In the genomic region with DNA sequence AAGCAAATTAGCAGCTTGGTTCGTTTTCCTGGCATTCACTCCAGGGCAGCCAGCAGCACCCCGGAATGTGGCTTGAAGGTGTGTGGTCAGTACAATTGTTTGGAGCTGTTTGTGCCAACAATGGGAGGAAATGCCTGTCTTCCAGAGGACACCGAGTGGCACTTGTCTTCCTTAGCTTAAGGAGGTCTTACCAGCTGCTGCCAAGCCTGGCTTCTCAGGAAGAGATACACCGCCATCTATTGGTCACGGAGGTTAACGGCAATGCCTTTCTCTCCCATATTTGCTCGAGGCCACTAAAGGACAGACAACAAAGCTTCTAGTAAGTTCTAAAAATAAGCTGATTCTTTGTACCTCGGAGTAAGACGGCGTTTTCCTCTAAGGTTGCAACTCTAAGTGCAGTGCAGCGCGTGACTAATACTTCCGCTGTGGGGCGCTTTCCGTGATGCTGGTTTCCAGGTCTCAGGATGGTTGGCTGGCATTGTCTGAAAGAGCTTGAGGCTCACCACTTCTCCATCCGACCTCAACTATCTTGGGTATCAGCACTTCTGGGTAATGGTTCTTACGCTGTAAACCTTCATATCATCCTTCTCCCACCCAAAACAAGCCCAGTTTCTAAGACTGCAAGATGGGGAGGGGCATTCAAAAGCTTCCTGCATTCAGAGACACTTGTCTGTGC, we compare ENCODE assay signal across 8 mouse cellular contexts.
DNase-seq lines count a peak whose midpoint lies in the region; ATAC-seq and TF ChIP-seq lines count a peak whose summit lies in the region.

No protein-coding gene starts in this region.

- H3K27ac ChIP-seq in MEL (ENCODE audit: control insufficient read depth, low read depth, low read length): no peak overlapping the region
- H3K27ac ChIP-seq in hindbrain, embryonic 12.5 days: peak overlapping the region; percentile 78

- TF ChIP-seq POLR2A in MEL (IDR thresholded peaks at IDR 0.05; ENCODE audit: control insufficient read depth in 1 of 2, insufficient read depth in 1 of 2, low read depth in 1 of 2, low read length in 2 of 2, poor library complexity in 1 of 2): no peak

- H3K4me2 ChIP-seq in hindbrain, embryonic 12.5 days (replicated peaks): peak overlapping the region; percentile 59

- peak; percentile 85 for DNase-seq in MEL (ENCODE audit: low read depth, low spot score)
- DNase-seq in cerebellum, adult 9-10 months: peak; percentile 69
- DNase-seq in frontal cortex, postnatal 10 days (ENCODE audit: low spot score in 2 of 2): peak; percentile 78 to 83
- peak; percentile 88 to 95 for DNase-seq in layer of hippocampus, postnatal 14 days (ENCODE audit: low spot score in 2 of 2)
- peak; percentile 89 for DNase-seq in lung, postnatal 10 days
- peak; percentile 60 for DNase-seq in ovary, postnatal 36 days (ENCODE audit: low spot score)
- DNase-seq in thymus, postnatal 14 days: peak; percentile 58

- H3K9ac ChIP-seq in MEL (ENCODE audit: control insufficient read depth, low read depth, low read length, poor library complexity, severe bottlenecking): no peak overlapping the region
- peak overlapping the region; percentile 15; the same call in 1 of the 2 replicates for H3K9ac ChIP-seq in hindbrain, embryonic 12.5 days

- H3K27me3 ChIP-seq in MEL (ENCODE audit: control insufficient read depth in 1 of 2, insufficient read depth in 2 of 2, low read length in 2 of 2): peaks cover 6 to 7% of the 10 kb centered on the region in 2 experiments; a peak in 3 of 4 replicates
- peaks cover 10% of the 10 kb centered on the region; the same call in 1 of the 2 replicates for H3K27me3 ChIP-seq in hindbrain, embryonic 12.5 days

- peaks cover 0 to 5% of the 10 kb centered on the region in 2 experiments; a peak in 1 of 4 replicates for H3K4me1 ChIP-seq in MEL (ENCODE audit: control insufficient read depth in 1 of 2, insufficient read depth in 2 of 2, low read length in 2 of 2)
- peaks cover 23% of the 10 kb centered on the region for H3K4me1 ChIP-seq in hindbrain, embryonic 12.5 days

- TF ChIP-seq RAD21 in MEL (IDR thresholded peaks at IDR 0.05; ENCODE audit: low read depth, low read length): peak; percentile 80

- no peaks in the 10 kb centered on the region for H3K79me2 ChIP-seq in MEL (ENCODE audit: control insufficient read depth, insufficient read depth, low read length, poor library complexity)

- H3K9me3 ChIP-seq in MEL (replicated peaks; ENCODE audit: insufficient read depth, low read length): no peaks in the 10 kb centered on the region
- no peaks in the 10 kb centered on the region for H3K9me3 ChIP-seq in hindbrain, embryonic 12.5 days (replicated peaks)

- ATAC-seq in hindbrain, embryonic 12.5 days (ENCODE audit: low FRiP score): peak; percentile 83

- 3% methylated on average over 17 of the region's 17 CpGs for WGBS in hindbrain, embryonic 12.5 days

- H3K4me3 ChIP-seq in MEL (ENCODE audit: control insufficient read depth in 1 of 2, insufficient read depth in 1 of 2, low read depth in 2 of 2, low read length in 2 of 2): peak overlapping the region; percentile 26 to 36; a peak in 2 of 4 replicates
- H3K4me3 ChIP-seq in hindbrain, embryonic 12.5 days: peak overlapping the region; percentile 30

- TF ChIP-seq EP300 in MEL (IDR thresholded peaks at IDR 0.05; ENCODE audit: low read depth in 1 of 2, low read length in 2 of 2): no peak

- peak; percentile 77 to 91 (median 84) for TF ChIP-seq CTCF in MEL (IDR thresholded peaks at IDR 0.05 in 2 of 3, conservative IDR thresholded peaks at IDR 0.05 in 1 of 3; ENCODE audit: control insufficient read depth in 1 of 3, insufficient read depth in 1 of 3, low read depth in 2 of 3, low read length in 3 of 3, poor library complexity in 1 of 3, severe bottlenecking in 1 of 3)

- H3K36me3 ChIP-seq in MEL (ENCODE audit: control insufficient read depth in 1 of 2, insufficient read depth in 2 of 2, low read length in 2 of 2): no peaks in the 10 kb centered on the region
- no peaks in the 10 kb centered on the region for H3K36me3 ChIP-seq in hindbrain, embryonic 12.5 days

TF ChIP-seq in MEL, 35 proteins besides CTCF, POLR2A, EP300 and RAD21:
- TF ChIP-seq ZC3H11A (IDR thresholded peaks at IDR 0.05; ENCODE audit: low read depth, low read length): peak; percentile 38
- TF ChIP-seq GATA1 (IDR thresholded peaks at IDR 0.05; ENCODE audit: low read depth, low read length): no peak
- TF ChIP-seq MAFK (IDR thresholded peaks at IDR 0.05; ENCODE audit: borderline replicate concordance, low read depth, low read length): no peak
- TF ChIP-seq MYC (IDR thresholded peaks at IDR 0.05; ENCODE audit: low read depth, low read length): no peak
- TF ChIP-seq SMC3 (IDR thresholded peaks at IDR 0.05; ENCODE audit: low read depth, low read length): peak; percentile 66
- no peak for TF ChIP-seq MYB (IDR thresholded peaks at IDR 0.05; ENCODE audit: low read depth, low read length)
- TF ChIP-seq HCFC1 (IDR thresholded peaks at IDR 0.05; ENCODE audit: low read depth, low read length): no peak
- no peak for TF ChIP-seq POLR2AphosphoS2 (IDR thresholded peaks at IDR 0.05; ENCODE audit: low read length)
- TF ChIP-seq UBTF (IDR thresholded peaks at IDR 0.05; ENCODE audit: borderline replicate concordance, insufficient read depth, low read depth, low read length): no peak
- TF ChIP-seq KAT2A (conservative IDR thresholded peaks at IDR 0.05; ENCODE audit: low read depth, low read length): no peak
- TF ChIP-seq POLR2AphosphoS5 (IDR thresholded peaks at IDR 0.05; ENCODE audit: borderline replicate concordance, low read depth, low read length): no peak
- TF ChIP-seq MAX (IDR thresholded peaks at IDR 0.05; ENCODE audit: low read length): no peak
